Mouse (Mus musculus): ENCODE data around the gene Nkpd1. TPM values are rescaled to one million over a fixed set of nuclear protein-coding genes. Genes with fewer than 3 reads are reported as not detected.

Nkpd1 gene
- polyA plus RNA-seq, 1 experiment from 2014 or later: 0.12 TPM

GRCm38 (mm10) chr7:19523757-19524419, 6.2 kb downstream of the Nkpd1 start:
- 3% methylated on average over 64 of the region's 64 CpGs for WGBS
- DNase-seq (ENCODE audit: low spot score): peak; percentile 81
- Histone ChIP-seq H3K9ac (ENCODE audit: low read length) (peak overlapping the region; percentile 38; the same call in 1 of the 2 replicates), H3K27me3 (ENCODE audit: control insufficient read depth, insufficient read depth, low read length) (peaks cover 63% of the 10 kb centered on the region), H3K4me2 (ENCODE audit: low read depth, severe bottlenecking) (peak overlapping the region; percentile 77), H3K9me3 (ENCODE audit: control insufficient read depth, low read length) (no peaks in the 10 kb centered on the region; the same call in 1 of the 2 replicates), H3K4me1 (ENCODE audit: control insufficient read depth, insufficient read depth, low read length) (peaks cover 23% of the 10 kb centered on the region), H3K4me3 (ENCODE audit: low read depth, low read length) (peak overlapping the region; percentile 28), H3K36me3 (ENCODE audit: control insufficient read depth, insufficient read depth, low read length) (no peaks in the 10 kb centered on the region), H3K27ac (replicated peaks; ENCODE audit: low read depth, low read length) (no peak overlapping the region)
- no peak for ATAC-seq (ENCODE audit: insufficient number of reproducible peaks, low FRiP score, low TSS enrichment, low read depth)

- peak overlapping the region; percentile 38 for H3K9ac ChIP-seq (ENCODE audit: low read length)
- H3K27me3 ChIP-seq (ENCODE audit: control insufficient read depth, insufficient read depth, low read length): peaks cover 56% of the 10 kb centered on the region
- no peaks in the 10 kb centered on the region for H3K36me3 ChIP-seq (ENCODE audit: control insufficient read depth, insufficient read depth, low read length)
- ATAC-seq (ENCODE audit: insufficient number of reproducible peaks, low FRiP score, low TSS enrichment, low read depth) (no peak), DNase-seq (ENCODE audit: low spot score) (no peak)
- peak overlapping the region; percentile 28 for H3K4me3 ChIP-seq (ENCODE audit: low read depth, low read length)
- WGBS: 17% methylated on average over 24 of the region's 24 CpGs
- peak overlapping the region; percentile 77 for H3K4me2 ChIP-seq (ENCODE audit: low read depth, severe bottlenecking)
- peaks cover 23% of the 10 kb centered on the region for H3K4me1 ChIP-seq (ENCODE audit: control insufficient read depth, insufficient read depth, low read length)
- no peaks in the 10 kb centered on the region; the same call in 1 of the 2 replicates for H3K9me3 ChIP-seq (ENCODE audit: control insufficient read depth, low read length)
- no peak overlapping the region for H3K27ac ChIP-seq (replicated peaks; ENCODE audit: low read depth, low read length)
These were observed 6.9 kb downstream of the Nkpd1 start for GRCm38 (mm10) chr7:19524420-19525104.

GRCm38 (mm10) chr7:19525105-19525481, 7.5 kb downstream of the Nkpd1 start:
- H3K4me3 ChIP-seq (ENCODE audit: low read depth, low read length): no peak overlapping the region; the same call in 1 of the 2 replicates
- H3K4me2 ChIP-seq (ENCODE audit: low read depth, severe bottlenecking): no peak overlapping the region
- no peak overlapping the region for H3K27ac ChIP-seq (replicated peaks; ENCODE audit: low read depth, low read length)
- peaks cover 19% of the 10 kb centered on the region for H3K4me1 ChIP-seq (ENCODE audit: control insufficient read depth, insufficient read depth, low read length)
- no peaks in the 10 kb centered on the region for H3K36me3 ChIP-seq (ENCODE audit: control insufficient read depth, insufficient read depth, low read length)
- peaks cover 51% of the 10 kb centered on the region for H3K27me3 ChIP-seq (ENCODE audit: control insufficient read depth, insufficient read depth, low read length)
- no peak overlapping the region for H3K9ac ChIP-seq (ENCODE audit: low read length)
- no peaks in the 10 kb centered on the region; the same call in 1 of the 2 replicates for H3K9me3 ChIP-seq (ENCODE audit: control insufficient read depth, low read length)
- 52% methylated on average over 2 of the region's 2 CpGs for WGBS
- ATAC-seq (ENCODE audit: insufficient number of reproducible peaks, low FRiP score, low TSS enrichment, low read depth) (no peak), DNase-seq (ENCODE audit: low spot score) (no peak)

GRCm38 (mm10) chr7:19531077-19531476, 13.4 kb downstream of the Nkpd1 start:
- ATAC-seq (ENCODE audit: insufficient number of reproducible peaks, low FRiP score, low TSS enrichment, low read depth) (no peak), DNase-seq (ENCODE audit: low spot score) (no peak)
- no peak overlapping the region for H3K27ac ChIP-seq (replicated peaks; ENCODE audit: low read depth, low read length)
- no peaks in the 10 kb centered on the region for H3K9me3 ChIP-seq (ENCODE audit: control insufficient read depth, low read length)
- H3K4me2 ChIP-seq (ENCODE audit: low read depth, severe bottlenecking): no peak overlapping the region
- H3K4me3 ChIP-seq (ENCODE audit: low read depth, low read length): no peak overlapping the region
- H3K27me3 ChIP-seq (ENCODE audit: control insufficient read depth, insufficient read depth, low read length): no peaks in the 10 kb centered on the region
- no peak overlapping the region for H3K9ac ChIP-seq (ENCODE audit: low read length)
- WGBS: 63% methylated on average over 10 of the region's 10 CpGs
- H3K36me3 ChIP-seq (ENCODE audit: control insufficient read depth, insufficient read depth, low read length): peaks cover 40% of the 10 kb centered on the region
- 0 out of 2 replicates have a peak, but pooled peaks cover under 1% of the 10 kb centered on the region for H3K4me1 ChIP-seq (ENCODE audit: control insufficient read depth, insufficient read depth, low read length)

- 0 out of 2 replicates have a peak, but pooled peaks cover 2% of the 10 kb centered on the region for H3K4me1 ChIP-seq (ENCODE audit: control insufficient read depth, insufficient read depth, low read length)
- H3K9ac ChIP-seq (ENCODE audit: low read length): no peak overlapping the region
- DNase-seq (ENCODE audit: low spot score) (no peak), ATAC-seq (ENCODE audit: insufficient number of reproducible peaks, low FRiP score, low TSS enrichment, low read depth) (no peak)
- no peak overlapping the region for H3K4me3 ChIP-seq (ENCODE audit: low read depth, low read length)
- no peaks in the 10 kb centered on the region for H3K27me3 ChIP-seq (ENCODE audit: control insufficient read depth, insufficient read depth, low read length)
- H3K9me3 ChIP-seq (ENCODE audit: control insufficient read depth, low read length): no peaks in the 10 kb centered on the region
- H3K4me2 ChIP-seq (ENCODE audit: low read depth, severe bottlenecking): no peak overlapping the region
- H3K27ac ChIP-seq (replicated peaks; ENCODE audit: low read depth, low read length): no peak overlapping the region
- WGBS: 95% methylated on average over 14 of the region's 14 CpGs
- H3K36me3 ChIP-seq (ENCODE audit: control insufficient read depth, insufficient read depth, low read length): peaks cover 40% of the 10 kb centered on the region
These were observed 14.6 kb downstream of the Nkpd1 start for GRCm38 (mm10) chr7:19532240-19532639.

- Histone ChIP-seq H3K4me1 (ENCODE audit: control insufficient read depth, insufficient read depth, low read length) (0 out of 2 replicates have a peak, but pooled peaks cover 2% of the 10 kb centered on the region), H3K4me3 (ENCODE audit: low read depth, low read length) (no peak overlapping the region), H3K27ac (replicated peaks; ENCODE audit: low read depth, low read length) (no peak overlapping the region), H3K9me3 (ENCODE audit: control insufficient read depth, low read length) (no peaks in the 10 kb centered on the region), H3K4me2 (ENCODE audit: low read depth, severe bottlenecking) (no peak overlapping the region), H3K36me3 (ENCODE audit: control insufficient read depth, insufficient read depth, low read length) (peaks cover 40% of the 10 kb centered on the region), H3K9ac (ENCODE audit: low read length) (no peak overlapping the region), H3K27me3 (ENCODE audit: control insufficient read depth, insufficient read depth, low read length) (no peaks in the 10 kb centered on the region)
- 90% methylated on average over 10 of the region's 10 CpGs for WGBS
- ATAC-seq (ENCODE audit: insufficient number of reproducible peaks, low FRiP score, low TSS enrichment, low read depth) (no peak), DNase-seq (ENCODE audit: low spot score) (no peak)
These were observed 17.0 kb downstream of the Nkpd1 start for GRCm38 (mm10) chr7:19534676-19535075.

GRCm38 (mm10) chr7:19540771-19541566, 23.3 kb downstream of the Nkpd1 start:
- Histone ChIP-seq H3K4me1 (ENCODE audit: control insufficient read depth, insufficient read depth, low read length) (0 out of 2 replicates have a peak, but pooled peaks cover 2% of the 10 kb centered on the region), H3K4me2 (ENCODE audit: low read depth, severe bottlenecking) (no peak overlapping the region), H3K27ac (replicated peaks; ENCODE audit: low read depth, low read length) (no peak overlapping the region), H3K4me3 (ENCODE audit: low read depth, low read length) (no peak overlapping the region), H3K36me3 (ENCODE audit: control insufficient read depth, insufficient read depth, low read length) (no peaks in the 10 kb centered on the region; the same call in none of the 2 replicates), H3K27me3 (ENCODE audit: control insufficient read depth, insufficient read depth, low read length) (no peaks in the 10 kb centered on the region), H3K9ac (ENCODE audit: low read length) (no peak overlapping the region), H3K9me3 (ENCODE audit: control insufficient read depth, low read length) (no peaks in the 10 kb centered on the region)
- ATAC-seq (ENCODE audit: insufficient number of reproducible peaks, low FRiP score, low TSS enrichment, low read depth) (no peak), DNase-seq (ENCODE audit: low spot score) (no peak)
- 94% methylated on average over 2 of the region's 2 CpGs for WGBS

- H3K9me3 ChIP-seq (ENCODE audit: control insufficient read depth, low read length): no peaks in the 10 kb centered on the region
- H3K27ac ChIP-seq (replicated peaks; ENCODE audit: low read depth, low read length): no peak overlapping the region
- H3K36me3 ChIP-seq (ENCODE audit: control insufficient read depth, insufficient read depth, low read length): no peaks in the 10 kb centered on the region; the same call in none of the 2 replicates
- ATAC-seq (ENCODE audit: insufficient number of reproducible peaks, low FRiP score, low TSS enrichment, low read depth) (no peak), DNase-seq (ENCODE audit: low spot score) (no peak)
- H3K4me2 ChIP-seq (ENCODE audit: low read depth, severe bottlenecking): no peak overlapping the region
- WGBS: 82% methylated on average over 7 of the region's 7 CpGs
- H3K27me3 ChIP-seq (ENCODE audit: control insufficient read depth, insufficient read depth, low read length): no peaks in the 10 kb centered on the region
- no peak overlapping the region for H3K4me3 ChIP-seq (ENCODE audit: low read depth, low read length)
- no peak overlapping the region for H3K9ac ChIP-seq (ENCODE audit: low read length)
- H3K4me1 ChIP-seq (ENCODE audit: control insufficient read depth, insufficient read depth, low read length): 0 out of 2 replicates have a peak, but pooled peaks cover 3% of the 10 kb centered on the region
These were observed 24.1 kb downstream of the Nkpd1 start for GRCm38 (mm10) chr7:19541681-19542154.
